Mouse (Mus musculus) stomach, embryonic 16.5 days (tissue): ENCODE data around the gene Fggy. TPM values are rescaled to one million over a fixed set of nuclear protein-coding genes. Genes with fewer than 3 reads are reported as not detected.
A peak's percentile ranks its signal among the peaks of the same experiment; 100 is the strongest.

Experiments used
- ATAC-seq: fragments of 200-750 bp; cut with Nextera tagmentation; 2 replicates; pipeline ENCODE4 v1.8.0; 2017; ENCODE audit warnings: moderate number of reproducible peaks, moderate TSS enrichment; ENCODE audit not compliant: insufficient read depth, low FRiP score
- H3K27ac ChIP-seq: fragments of 300-500 bp; sonication (generic); 2 replicates; pipeline ENCODE4 v1.5.1; 2014; ENCODE audit warnings: low read length
- H3K27me3 ChIP-seq: fragments of 300-500 bp; sonication (generic); 2 replicates; pipeline ENCODE4 v1.6.1; 2014; ENCODE audit warnings: low read length, control low read depth, mixed read lengths; ENCODE audit not compliant: control insufficient read depth, insufficient read depth
- H3K36me3 ChIP-seq: fragments of 300-500 bp; sonication (generic); 2 replicates; pipeline ENCODE4 v1.6.1; 2014; ENCODE audit warnings: low read length; ENCODE audit not compliant: control insufficient read depth, insufficient read depth
- H3K4me1 ChIP-seq: fragments of 300-500 bp; sonication (generic); 2 replicates; pipeline ENCODE4 v1.6.1; 2014; ENCODE audit warnings: low read length, control low read depth, mixed read lengths; ENCODE audit not compliant: control insufficient read depth, insufficient read depth
- H3K4me2 ChIP-seq: fragments of 300-500 bp; sonication (generic); 2 replicates; pipeline ENCODE4 v1.6.1; 2014; ENCODE audit warnings: low read depth, low read length, mixed read lengths
- H3K4me3 ChIP-seq: fragments of 300-500 bp; sonication (generic); replicated peaks from 2 replicates; pipeline ENCODE4 v1.5.1; 2014; ENCODE audit warnings: mild to moderate bottlenecking, low read length
- H3K9ac ChIP-seq: fragments of 300-500 bp; sonication (generic); 2 replicates; pipeline ENCODE4 v1.6.1; 2014; ENCODE audit warnings: low read length
- H3K9me3 ChIP-seq: fragments of 300-500 bp; sonication (generic); replicated peaks from 2 replicates; pipeline ENCODE4 v1.6.1; 2016; ENCODE audit warnings: low read length, control low read depth; ENCODE audit not compliant: control insufficient read depth
- WGBS: fragments of 180-500 bp; shearing (Covaris S2); extraction: QIAGEN DNeasy Blood & Tissue Kit; methylation state at CpG from one replicate; pipeline ENCODE4 v1.1.7; 2014; 5-methylcytosine and 5-hydroxymethylcytosine counted together
- polyA plus RNA-seq: library from polyadenylated mRNA; unstranded; fragments of >200 nt; fragmentation: Nextera tagmentation; extraction: Ambion mirVana; gene quantifications from 2 replicates; pipeline ENCODE4 v1.2.1, GENCODE M21; 2015

The Fggy gene
- polyA plus RNA-seq, 1 experiment from 2014 or later = 11.7 TPM

- H3K4me1 ChIP-seq = no peaks in the 10 kb centered on the region
- WGBS = 90% methylated on average over 3 of the region's 3 CpGs
- no peak overlapping the region for H3K4me2 ChIP-seq
- H3K4me3 ChIP-seq = no peak overlapping the region
- H3K36me3 ChIP-seq = no peaks in the 10 kb centered on the region
- H3K9me3 ChIP-seq = no peaks in the 10 kb centered on the region
- ATAC-seq = no peak
- H3K27ac ChIP-seq = no peak overlapping the region
- no peaks in the 10 kb centered on the region for H3K27me3 ChIP-seq
- H3K9ac ChIP-seq = no peak overlapping the region
Observed at GRCm38 (mm10) chr4:95621046-95621445, 63.7 kb downstream of the Fggy start.

- no peaks in the 10 kb centered on the region for H3K9me3 ChIP-seq
- H3K27me3 ChIP-seq = no peaks in the 10 kb centered on the region
- 84% methylated on average over 3 of the region's 3 CpGs for WGBS
- no peak overlapping the region for H3K4me2 ChIP-seq
- no peaks in the 10 kb centered on the region for H3K36me3 ChIP-seq
- no peak overlapping the region for H3K4me3 ChIP-seq
- no peaks in the 10 kb centered on the region for H3K4me1 ChIP-seq
- no peak overlapping the region for H3K9ac ChIP-seq
- no peak overlapping the region for H3K27ac ChIP-seq
- ATAC-seq = no peak
Observed at GRCm38 (mm10) chr4:95624696-95625095, 67.4 kb downstream of the Fggy start.

- WGBS = 70% methylated on average over 4 of the region's 4 CpGs
- Histone ChIP-seq H3K9me3 (no peaks in the 10 kb centered on the region), H3K4me1 (no peaks in the 10 kb centered on the region), H3K27me3 (no peaks in the 10 kb centered on the region), H3K9ac (no peak overlapping the region), H3K4me2 (no peak overlapping the region), H3K27ac (no peak overlapping the region), H3K36me3 (no peaks in the 10 kb centered on the region), H3K4me3 (no peak overlapping the region)
- no peak for ATAC-seq
Observed at GRCm38 (mm10) chr4:95625651-95626050, 68.3 kb downstream of the Fggy start.

- H3K9me3 ChIP-seq = no peaks in the 10 kb centered on the region
- ATAC-seq = no peak
- no peak overlapping the region for H3K9ac ChIP-seq
- no peaks in the 10 kb centered on the region for H3K27me3 ChIP-seq
- WGBS = 94% methylated on average over 3 of the region's 3 CpGs
- H3K4me1 ChIP-seq = no peaks in the 10 kb centered on the region
- no peaks in the 10 kb centered on the region for H3K36me3 ChIP-seq
- H3K4me3 ChIP-seq = no peak overlapping the region
- H3K4me2 ChIP-seq = no peak overlapping the region
- no peak overlapping the region for H3K27ac ChIP-seq
Observed at GRCm38 (mm10) chr4:95626186-95626585, 68.9 kb downstream of the Fggy start.

GRCm38 (mm10) chr4:95634903-95635302 lies 77.6 kb downstream of the Fggy start:
- 78% methylated on average over 3 of the region's 3 CpGs for WGBS

GRCm38 (mm10) chr4:95636937-95637749 lies 79.8 kb downstream of the Fggy start:
- ATAC-seq = peak; percentile 89
- Histone ChIP-seq H3K36me3 (no peaks in the 10 kb centered on the region), H3K4me3 (no peak overlapping the region), H3K9me3 (no peaks in the 10 kb centered on the region), H3K27me3 (no peaks in the 10 kb centered on the region), H3K9ac (no peak overlapping the region), H3K27ac (peak overlapping the region; percentile 89), H3K4me1 (peaks cover 6% of the 10 kb centered on the region; the same call in 1 of the 2 replicates), H3K4me2 (peak overlapping the region; percentile 20; the same call in 1 of the 2 replicates)
- 32% methylated on average over 7 of the region's 7 CpGs for WGBS

More at GRCm38 (mm10) chr4:95634903-95635302, 77.6 kb downstream of the Fggy start:
- H3K9me3 ChIP-seq = no peaks in the 10 kb centered on the region
- no peak overlapping the region for H3K4me3 ChIP-seq
- ATAC-seq = no peak
- no peak overlapping the region for H3K4me2 ChIP-seq
- no peak overlapping the region for H3K27ac ChIP-seq
- no peaks in the 10 kb centered on the region for H3K36me3 ChIP-seq
- no peak overlapping the region for H3K9ac ChIP-seq
- H3K4me1 ChIP-seq = peaks cover 6% of the 10 kb centered on the region; the same call in 1 of the 2 replicates
- H3K27me3 ChIP-seq = no peaks in the 10 kb centered on the region

- WGBS = 50% methylated on average over 3 of the region's 3 CpGs
- Histone ChIP-seq H3K4me3 (no peak overlapping the region), H3K27me3 (no peaks in the 10 kb centered on the region), H3K4me1 (peaks cover 6% of the 10 kb centered on the region; the same call in 1 of the 2 replicates), H3K36me3 (no peaks in the 10 kb centered on the region), H3K9me3 (no peaks in the 10 kb centered on the region), H3K27ac (peak overlapping the region; percentile 89), H3K4me2 (no peak overlapping the region), H3K9ac (no peak overlapping the region)
- no peak for ATAC-seq
Observed at GRCm38 (mm10) chr4:95638063-95638462, 80.8 kb downstream of the Fggy start.

- H3K27ac ChIP-seq = no peak overlapping the region
- no peak overlapping the region for H3K4me3 ChIP-seq
- no peak overlapping the region for H3K9ac ChIP-seq
- no peaks in the 10 kb centered on the region for H3K36me3 ChIP-seq
- no peak overlapping the region for H3K4me2 ChIP-seq
- H3K9me3 ChIP-seq = no peaks in the 10 kb centered on the region
- no peak for ATAC-seq
- H3K27me3 ChIP-seq = no peaks in the 10 kb centered on the region
- peaks cover 6% of the 10 kb centered on the region; the same call in 1 of the 2 replicates for H3K4me1 ChIP-seq
- WGBS = 80% methylated on average over 1 of the region's 1 CpGs
Observed at GRCm38 (mm10) chr4:95640831-95641230, 83.5 kb downstream of the Fggy start.

- Histone ChIP-seq H3K4me1 (no peaks in the 10 kb centered on the region), H3K9me3 (no peaks in the 10 kb centered on the region), H3K27me3 (no peaks in the 10 kb centered on the region), H3K36me3 (no peaks in the 10 kb centered on the region), H3K9ac (no peak overlapping the region), H3K4me3 (no peak overlapping the region), H3K4me2 (no peak overlapping the region), H3K27ac (no peak overlapping the region)
- 38% methylated on average over 5 of the region's 5 CpGs for WGBS
- no peak for ATAC-seq
Observed at GRCm38 (mm10) chr4:95644048-95644447, 86.7 kb downstream of the Fggy start.
